Mouse (Mus musculus): ENCODE results near the gene Coro1a.

DNA sequence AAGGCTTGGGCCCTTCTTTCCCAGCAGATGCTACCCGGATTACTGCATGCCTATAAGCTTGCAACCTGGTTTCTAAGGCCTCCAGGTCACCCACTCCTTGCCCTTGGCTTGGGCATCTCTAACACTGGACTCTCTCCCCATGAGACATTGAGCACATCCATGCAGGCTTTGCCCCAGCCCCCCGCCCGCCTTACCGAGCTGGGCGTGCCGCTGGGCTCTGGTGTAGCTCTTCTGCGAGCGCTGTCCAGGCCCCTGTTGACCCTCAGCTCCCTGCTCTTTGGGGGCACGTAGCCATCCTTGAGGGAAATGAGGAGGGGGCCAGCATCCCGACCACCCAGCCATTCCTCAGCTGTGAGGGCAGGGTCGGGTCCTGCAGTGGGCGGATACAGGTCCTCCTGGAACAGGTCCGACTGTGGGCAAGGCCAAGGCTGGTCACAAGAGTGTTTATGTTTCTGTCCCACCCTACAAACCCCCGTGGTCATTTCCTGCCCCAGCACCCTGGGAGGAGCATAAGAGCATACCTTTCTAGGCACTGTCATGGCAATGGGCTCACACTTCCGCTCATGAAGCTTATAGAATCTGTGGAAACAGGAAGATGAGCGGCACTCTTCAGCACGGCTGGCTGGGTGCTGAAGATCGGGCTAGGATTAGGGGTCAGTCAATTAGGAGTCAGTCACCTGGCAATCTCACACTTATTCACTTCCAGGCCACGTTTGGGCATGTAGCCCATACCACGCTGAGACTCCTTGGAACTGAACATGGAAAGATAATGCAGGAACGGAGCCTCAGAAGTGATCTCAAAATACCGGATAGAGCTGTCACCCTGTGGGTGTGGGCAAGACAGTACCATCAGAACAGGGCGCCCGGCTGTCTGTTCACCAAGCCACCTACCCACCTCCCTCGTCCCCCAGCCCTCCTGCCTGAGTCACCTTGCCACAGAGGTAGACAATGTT lies 7.2 kb downstream of the Coro1a start:
- TF ChIP-seq ZNF384 (IDR thresholded peaks at IDR 0.05; ENCODE audit: low read depth, low read length) (no peak), HCFC1 (IDR thresholded peaks at IDR 0.05; ENCODE audit: borderline replicate concordance, insufficient read depth, low read length) (no peak), ZC3H11A (IDR thresholded peaks at IDR 0.05; ENCODE audit: borderline replicate concordance, low read depth, low read length) (no peak), CHD2 (IDR thresholded peaks at IDR 0.05; ENCODE audit: low read depth, low read length) (no peak), MAFK (IDR thresholded peaks at IDR 0.05; ENCODE audit: insufficient read depth, low read depth, low read length) (no peak)
